Mouse (Mus musculus) E14TG2a.4 (cell line): ENCODE results near the gene Atp9a.

Source experiments
- CTCF ChIP-seq: conservative IDR thresholded peaks from 2 replicates; pipeline ENCODE4 v1.5.1; 2014; ENCODE audit warnings: low read length
- NANOG ChIP-seq: IDR thresholded peaks from 2 replicates; pipeline ENCODE4 v1.6.1; 2014; ENCODE audit warnings: borderline replicate concordance, low read length, mixed read lengths

DNA sequence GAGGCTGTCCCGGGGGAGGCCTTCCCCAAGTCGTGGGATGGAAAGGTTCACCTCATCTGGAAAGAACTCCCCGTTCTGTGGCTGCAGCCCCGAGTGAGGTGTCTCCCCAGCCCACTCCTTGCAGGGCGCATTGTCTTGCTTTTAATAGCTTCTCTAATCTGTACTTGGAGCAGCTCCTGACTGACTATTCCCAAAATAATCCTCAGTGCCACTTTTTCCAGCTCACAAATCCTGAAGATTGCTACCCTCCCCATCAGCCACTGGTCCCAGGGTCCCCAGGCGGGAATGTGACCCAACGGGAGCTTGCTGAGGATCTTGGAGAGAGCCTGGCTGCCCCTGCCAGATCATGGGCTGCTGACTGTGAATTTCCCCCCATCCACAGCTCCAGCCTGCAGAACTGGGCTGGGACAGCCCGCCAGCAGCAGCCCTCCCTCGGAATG lies 134.1 kb downstream of the Atp9a start:
- TF ChIP-seq CTCF (no peak), NANOG (no peak)
